ENCODE assay signal across 11 mouse cellular contexts in the genomic region with DNA sequence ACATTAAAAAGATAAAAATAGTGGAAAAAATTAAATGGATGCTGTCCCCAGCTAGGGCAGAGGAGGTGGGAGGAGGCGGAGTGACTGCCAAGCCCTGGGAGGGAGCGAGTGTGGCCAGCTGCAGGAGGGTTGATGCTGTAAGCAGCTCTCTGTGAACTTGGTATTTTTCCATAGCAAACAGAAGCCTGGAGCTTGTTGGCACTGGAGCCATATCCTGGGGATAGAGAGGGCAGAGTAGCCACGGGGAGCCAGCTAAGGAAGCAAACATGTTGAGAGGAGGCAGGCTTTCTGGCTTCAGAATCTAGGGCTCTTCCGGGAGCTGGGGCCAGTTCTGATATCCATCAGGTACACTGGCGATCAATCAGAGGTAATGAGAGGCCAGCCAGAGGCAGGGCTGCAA.
DNase-seq lines count a peak whose midpoint lies in the region; ATAC-seq lines count a peak whose summit lies in the region.
"Had no signal": no experiment of that assay in that cellular context is flagged by ENCODE, and none has a peak within 500 bp of the region (broad histone marks: within the 10 kb centered on the region; RNA-seq: fewer than 3 reads in every experiment).

No protein-coding gene starts in this region.

- 81% methylated on average over 5 of the region's 5 CpGs for WGBS in midbrain, embryonic 14.5 days
- WGBS in midbrain, embryonic 15.5 days, result 70% methylated on average over 5 of the region's 5 CpGs

- H3K27me3 ChIP-seq in midbrain, embryonic 14.5 days (ENCODE audit: control insufficient read depth, insufficient read depth, low read length), result no peaks in the 10 kb centered on the region
- no peaks in the 10 kb centered on the region for H3K27me3 ChIP-seq in midbrain, embryonic 15.5 days (replicated peaks)
- H3K27me3 ChIP-seq: forebrain, embryonic 12.5 days had no signal

- H3K9ac ChIP-seq in midbrain, embryonic 14.5 days (replicated peaks; ENCODE audit: low read length), result no peak overlapping the region
- no peak overlapping the region for H3K9ac ChIP-seq in midbrain, embryonic 15.5 days
- H3K9ac ChIP-seq: forebrain, embryonic 12.5 days had no signal

- H3K9me3 ChIP-seq in midbrain, embryonic 14.5 days (ENCODE audit: control insufficient read depth, low read length), result no peaks in the 10 kb centered on the region
- H3K9me3 ChIP-seq in midbrain, embryonic 15.5 days, result no peaks in the 10 kb centered on the region
- H3K9me3 ChIP-seq: forebrain, embryonic 12.5 days had no signal

- no peaks in the 10 kb centered on the region for H3K36me3 ChIP-seq in midbrain, embryonic 14.5 days (ENCODE audit: control insufficient read depth, insufficient read depth, low read length)
- H3K36me3 ChIP-seq in midbrain, embryonic 15.5 days (replicated peaks), result no peaks in the 10 kb centered on the region
- H3K36me3 ChIP-seq: forebrain, embryonic 12.5 days had no signal

- peak; percentile 67 for ATAC-seq in frontal cortex, adult (ENCODE audit: low TSS enrichment)
- ATAC-seq in midbrain, embryonic 14.5 days (ENCODE audit: low FRiP score, low TSS enrichment), result no peak
- ATAC-seq in midbrain, embryonic 15.5 days (replicated peaks), result no peak
- ATAC-seq in megakaryocyte, adult 5-6 weeks (ENCODE audit: poor library complexity, severe bottlenecking), result no peak

- DNase-seq in frontal cortex, postnatal 14 days (ENCODE audit: low spot score in 2 of 2), result no peak
- peak; percentile 35 for DNase-seq in midbrain, embryonic 14.5 days
- DNase-seq in brain, adult 2 months (ENCODE audit: low read depth, low spot score), result peak; percentile 83
- DNase-seq in kidney, adult 9 months, result peak; percentile 33
- no peak for DNase-seq in urinary bladder, postnatal 4 days (ENCODE audit: low spot score in 2 of 2)
- DNase-seq: embryo, embryonic 11 days; thymus, adult 2 months had no signal

- no peaks in the 10 kb centered on the region for H3K4me1 ChIP-seq in midbrain, embryonic 14.5 days (ENCODE audit: control insufficient read depth, insufficient read depth, low read length)
- no peaks in the 10 kb centered on the region for H3K4me1 ChIP-seq in midbrain, embryonic 15.5 days
- H3K4me1 ChIP-seq: forebrain, embryonic 12.5 days had no signal

- no peak overlapping the region for H3K4me3 ChIP-seq in midbrain, embryonic 14.5 days (replicated peaks; ENCODE audit: low read depth, low read length)
- no peak overlapping the region for H3K4me3 ChIP-seq in midbrain, embryonic 15.5 days
- H3K4me3 ChIP-seq: forebrain, embryonic 12.5 days had no signal

- no peak overlapping the region for H3K27ac ChIP-seq in midbrain, embryonic 14.5 days (replicated peaks; ENCODE audit: low read depth, low read length)
- no peak overlapping the region for H3K27ac ChIP-seq in midbrain, embryonic 15.5 days
- H3K27ac ChIP-seq: forebrain, embryonic 12.5 days had no signal

- H3K4me2 ChIP-seq in midbrain, embryonic 14.5 days (ENCODE audit: low read length), result no peak overlapping the region
- H3K4me2 ChIP-seq in midbrain, embryonic 15.5 days, result no peak overlapping the region
- H3K4me2 ChIP-seq: forebrain, embryonic 12.5 days had no signal

Comparison
In these comparisons a context has a peak if more than half of its experiments do, and no peak if none do; other contexts are left out.
1. DNase-seq: peak in midbrain, embryonic 14.5 days (single experiment), brain, adult 2 months (single experiment) and kidney, adult 9 months (single experiment); none in frontal cortex, postnatal 14 days (0 of 2) and urinary bladder, postnatal 4 days (0 of 2).